Mouse (Mus musculus) gastrocnemius, adult 2 months (tissue): ENCODE measurements around the gene Pmfbp1. TPM values are rescaled to one million over a fixed set of nuclear protein-coding genes. Genes with fewer than 3 reads are reported as not detected.

Experiments
- DNase-seq: peaks from one replicate; pipeline ENCODE4 v3.0.0; 2022
- H3K27ac ChIP-seq: fragments of 200-600 bp; 2 replicates; pipeline ENCODE4 v1.8.1; 2022; ENCODE audit warnings: mild to moderate bottlenecking
- H3K4me3 ChIP-seq: fragments of 200-600 bp; 2 replicates; pipeline ENCODE4 v1.8.1; 2022; ENCODE audit warnings: mild to moderate bottlenecking, moderate library complexity
- CTCF ChIP-seq: fragments of 200-600 bp; IDR thresholded peaks from 2 replicates; pipeline ENCODE4 v1.8.1; 2022; ENCODE audit warnings: antibody characterized with exemption, mild to moderate bottlenecking, moderate library complexity
- intact Hi-C: fragments of 180-260 bp; cut with DNase I; formaldehyde crosslinking; loops from one replicate; pipeline ENCODE4 v1.15.1; 2025
- total RNA-seq, 2 experiments: library from RNA; stranded (reverse); gene quantifications; 2 replicates each; pipeline ENCODE4 v1.2.3; 2021

The Pmfbp1 gene
- total RNA-seq, 2 experiments from 2014 or later = not detected

GRCm38 (mm10) chr8:109584293-109584692 is 90.5 kb downstream of the Pmfbp1 start:
- DNase-seq = no peak
- no peak overlapping the region for H3K27ac ChIP-seq
- no peak for TF ChIP-seq CTCF
- no peak overlapping the region for H3K4me3 ChIP-seq
- intact Hi-C loops = no loop called here

- no peak for DNase-seq
- TF ChIP-seq CTCF = no peak
- H3K27ac ChIP-seq = no peak overlapping the region
- no peak overlapping the region for H3K4me3 ChIP-seq
- intact Hi-C loops = no loop called here
Measured at GRCm38 (mm10) chr8:109584830-109585229, 91.0 kb downstream of the Pmfbp1 start.

- no peak overlapping the region for H3K27ac ChIP-seq
- no peak overlapping the region for H3K4me3 ChIP-seq
- intact Hi-C loops = no loop called here
- no peak for TF ChIP-seq CTCF
- no peak for DNase-seq
Measured at GRCm38 (mm10) chr8:109585652-109586051, 91.8 kb downstream of the Pmfbp1 start.

GRCm38 (mm10) chr8:109586972-109587504 is 93.2 kb downstream of the Pmfbp1 start:
- Histone ChIP-seq H3K4me3 (no peak overlapping the region), H3K27ac (no peak overlapping the region)
- intact Hi-C loops = no loop called here
- DNase-seq = no peak
- no peak for TF ChIP-seq CTCF

- H3K27ac ChIP-seq = no peak overlapping the region
- intact Hi-C loops = no loop called here
- H3K4me3 ChIP-seq = no peak overlapping the region
- DNase-seq = no peak
- no peak for TF ChIP-seq CTCF
Measured at GRCm38 (mm10) chr8:109590901-109591300, 97.1 kb downstream of the Pmfbp1 start.

- TF ChIP-seq CTCF = no peak
- Histone ChIP-seq H3K4me3 (no peak overlapping the region), H3K27ac (no peak overlapping the region)
- intact Hi-C loops = no loop called here
- no peak for DNase-seq
Measured at GRCm38 (mm10) chr8:109591367-109591766, 97.5 kb downstream of the Pmfbp1 start.

GRCm38 (mm10) chr8:109592164-109592563 is 98.3 kb downstream of the Pmfbp1 start:
- Histone ChIP-seq H3K27ac (no peak overlapping the region), H3K4me3 (no peak overlapping the region)
- intact Hi-C loops = no loop called here
- TF ChIP-seq CTCF = no peak
- DNase-seq = no peak

Other genes starting within 250 kb of the Pmfbp1 start
- gene Dhx38, start 71.8 kb downstream of the Pmfbp1 start, total RNA-seq = 10 to 100 TPM; 11.1 to 11.9 TPM
- gene Txnl4b, start 71.9 kb downstream of the Pmfbp1 start, total RNA-seq = 1 to 10 TPM; 7.3 to 7.6 TPM
- gene Hp, start 85.1 kb downstream of the Pmfbp1 start, total RNA-seq = 1 to 10 TPM; 1.6 to 7.0 TPM
- gene Dhodh, start 114.6 kb downstream of the Pmfbp1 start, total RNA-seq = 10 to 100 TPM; 10.5 to 14.6 TPM
- under 1 TPM in 1 of 2 experiments, not detected in 1; 0.06 TPM for gene Pkd1l3, start 120.5 kb downstream of the Pmfbp1 start, total RNA-seq
- 10 to 100 TPM; 31.6 to 34.1 TPM for gene Ist1, start 199.2 kb downstream of the Pmfbp1 start, total RNA-seq
- gene Zfp821, start 211.5 kb downstream of the Pmfbp1 start, total RNA-seq = 1 to 10 TPM; 5.8 to 6.0 TPM
- 10 to 100 TPM; 20.4 to 21.9 TPM for gene Atxn1l, start 243.7 kb downstream of the Pmfbp1 start, total RNA-seq